Mouse (Mus musculus): Measurements from ENCODE around the gene Ypel4. TPM values are rescaled to one million over a fixed set of nuclear protein-coding genes. Genes with fewer than 3 reads are reported as not detected.

Ypel4 gene
- total RNA-seq, 1 experiment from 2014 or later = not detected

Other genes starting within 250 kb of the Ypel4 start
- 7.9 to 20.7 TPM (median 8.5 TPM) in 3 replicates for gene Ctnnd1, start 83.3 kb upstream of the Ypel4 start, total RNA-seq (2017)
- not detected in 3 replicates for gene Btbd18, start 75.0 kb upstream of the Ypel4 start, total RNA-seq (2017)
- gene Selenoh, start 63.3 kb upstream of the Ypel4 start, total RNA-seq (2017) = 34.9 to 47.7 TPM (median 37.5 TPM) in 3 replicates
- gene Gm28635, start 56.0 kb upstream of the Ypel4 start, total RNA-seq (2017) = 4.1 TPM in 1 of 3 replicates, not detected in the others
- gene Med19, start 55.7 kb upstream of the Ypel4 start, total RNA-seq (2017) = 10.5 to 19.9 TPM (median 11.5 TPM) in 3 replicates
- gene Tmx2, start 54.9 kb upstream of the Ypel4 start, total RNA-seq (2017) = 20.9 to 31.5 TPM (median 22.4 TPM) in 3 replicates
- gene Zdhhc5, start 18.9 kb upstream of the Ypel4 start, total RNA-seq (2017) = 22.4 to 46.2 TPM (median 25.7 TPM) in 3 replicates
- gene Clp1, start 6.7 kb upstream of the Ypel4 start, total RNA-seq (2017) = 29.1 to 46.4 TPM (median 29.3 TPM) in 3 replicates
- gene Gm19426, start 9.6 kb downstream of the Ypel4 start, total RNA-seq (2017) = not detected in 3 replicates
- gene Serping1, start 41.4 kb downstream of the Ypel4 start, total RNA-seq (2017) = not detected in 3 replicates
- gene Ube2l6, start 64.8 kb downstream of the Ypel4 start, total RNA-seq (2017) = 19.2 to 64.4 TPM (median 43.8 TPM) in 3 replicates
- not detected in 3 replicates for gene Smtnl1, start 88.6 kb downstream of the Ypel4 start, total RNA-seq (2017)
- gene Timm10, start 92.9 kb downstream of the Ypel4 start, total RNA-seq (2017) = 11.3 to 21.0 TPM (median 16.2 TPM) in 3 replicates
- 0.29 to 0.32 TPM in 2 of 3 replicates, not detected in the other for gene Slc43a1, start 104.8 kb downstream of the Ypel4 start, total RNA-seq (2017)
- not detected in 3 replicates for gene Rtn4rl2, start 152.7 kb downstream of the Ypel4 start, total RNA-seq (2017)
- 4.1 to 5.3 TPM (median 4.8 TPM) in 3 replicates for gene Slc43a3, start 202.5 kb downstream of the Ypel4 start, total RNA-seq (2017)
- gene Prg2, start 246.4 kb downstream of the Ypel4 start, total RNA-seq (2017) = 1.2 to 3.6 TPM in 2 of 3 replicates, not detected in the other

Data from monocyte, adult 5-6 weeks (primary cell).